Mouse (Mus musculus): Measurements from ENCODE around the gene 3110021N24Rik.
A peak's percentile ranks its signal among the peaks of the same experiment; 100 is the strongest.
"Not testable (repeated sequence)": the region's sequence is repeated elsewhere in the genome, so short reads cannot be mapped to it uniquely, and the experiment has no call there.

The 3110021N24Rik gene

DNA sequence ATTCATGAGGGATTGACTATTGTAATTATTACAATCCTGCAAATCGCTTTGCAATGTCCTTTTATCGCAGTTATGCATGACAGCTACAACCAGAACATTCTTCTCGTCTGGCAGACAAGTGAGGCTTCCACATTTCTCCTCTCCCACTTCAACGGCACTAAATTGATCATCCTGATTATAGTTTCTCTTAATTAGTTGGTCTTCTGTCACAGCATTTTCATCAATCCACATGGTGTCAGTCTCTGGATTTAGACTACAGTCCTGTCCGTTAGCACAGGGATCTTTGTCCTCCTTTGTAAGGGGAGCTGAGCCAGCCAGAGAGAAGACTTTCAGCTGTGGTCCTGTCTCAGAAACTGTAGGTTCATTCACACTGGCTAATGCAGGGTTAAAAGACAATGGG is at the start of gene 3110021N24Rik:
3110021N24Rik (plus strand) TSS at position 301 of the 400 bp plus-strand sequence.
- DNase-seq (ENCODE audit: low spot score), result no peak

DNA sequence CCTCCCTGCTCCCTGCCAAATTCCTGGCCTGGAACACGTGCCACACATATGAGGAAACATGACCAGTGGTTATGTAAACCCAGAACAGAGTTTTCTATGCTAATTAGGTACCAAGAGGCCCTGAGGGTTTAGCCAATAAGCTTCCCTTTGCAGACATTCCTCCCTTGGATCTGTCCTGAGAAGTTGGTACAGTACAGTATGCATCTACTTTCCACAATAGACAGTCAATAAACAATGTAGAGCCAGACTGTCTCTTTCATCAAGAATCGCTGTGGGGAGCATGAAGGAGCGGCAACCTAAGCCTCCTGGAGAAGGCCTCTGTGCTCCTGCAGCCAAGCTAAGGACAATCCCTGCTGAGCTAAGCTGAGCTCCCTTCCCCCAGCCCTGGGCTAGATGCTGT is 33.3 kb upstream of the 3110021N24Rik start:
- DNase-seq (ENCODE audit: low spot score), result no peak

DNA sequence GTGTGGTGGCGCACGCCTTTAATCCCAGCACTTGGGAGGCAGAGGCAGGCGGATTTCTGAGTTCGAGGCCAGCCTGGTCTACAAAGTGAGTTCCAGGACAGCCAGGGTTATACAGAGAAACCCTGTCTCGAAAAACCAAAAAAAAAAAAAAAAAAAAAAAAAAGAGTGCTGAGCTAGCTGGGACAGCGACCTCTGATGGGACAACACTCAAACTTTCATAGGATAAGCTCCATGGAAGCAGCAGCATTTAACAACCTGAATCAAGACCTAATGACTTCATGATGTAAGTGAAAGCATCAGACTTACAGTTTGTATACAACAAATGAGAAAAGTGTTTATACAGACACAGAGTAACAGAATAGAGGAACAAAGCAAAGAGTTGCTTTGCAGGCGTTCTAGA is 32.4 kb upstream of the 3110021N24Rik start:
- DNase-seq (ENCODE audit: low spot score), result not testable (repeated sequence)

DNA sequence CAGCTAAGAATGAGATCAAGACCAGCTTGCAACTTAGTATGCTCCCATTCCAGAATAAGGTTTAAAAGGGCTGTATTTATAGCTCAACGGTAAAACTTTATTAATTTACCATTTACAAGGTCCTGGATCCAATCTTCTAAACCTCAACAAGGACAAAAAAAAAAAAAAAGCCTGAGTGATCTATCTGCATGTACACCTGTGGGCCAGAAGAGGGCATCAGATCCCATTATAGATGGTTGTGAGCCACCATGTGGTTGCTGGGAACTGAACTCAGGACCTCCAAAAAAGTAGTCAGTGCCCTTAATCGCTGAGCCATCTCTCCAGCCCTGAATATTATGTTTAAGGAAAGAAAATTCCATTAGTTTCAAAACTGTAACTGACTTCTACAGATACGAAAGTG is 29.0 kb upstream of the 3110021N24Rik start:
- no peak for DNase-seq (ENCODE audit: low spot score)

DNA sequence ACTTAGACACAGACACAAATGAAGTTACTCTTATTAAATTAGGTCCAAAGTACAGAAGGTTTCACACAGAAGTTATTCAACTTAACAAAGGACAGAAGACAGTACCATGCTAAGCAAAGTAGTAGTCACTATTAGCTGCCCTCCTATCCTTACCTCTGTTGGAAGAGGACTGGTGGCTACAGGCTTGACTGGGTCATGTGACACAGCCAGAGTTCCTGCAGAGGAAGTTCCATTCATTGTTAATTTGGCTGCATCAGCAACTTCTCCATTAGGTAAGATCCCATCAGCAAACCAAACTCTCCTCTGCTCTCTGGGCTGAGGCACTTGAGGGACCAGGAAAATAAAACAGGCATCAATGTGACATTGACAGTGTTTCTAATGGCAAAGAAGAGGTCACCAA is 28.0 kb upstream of the 3110021N24Rik start:
- no peak for DNase-seq (ENCODE audit: low spot score)

DNA sequence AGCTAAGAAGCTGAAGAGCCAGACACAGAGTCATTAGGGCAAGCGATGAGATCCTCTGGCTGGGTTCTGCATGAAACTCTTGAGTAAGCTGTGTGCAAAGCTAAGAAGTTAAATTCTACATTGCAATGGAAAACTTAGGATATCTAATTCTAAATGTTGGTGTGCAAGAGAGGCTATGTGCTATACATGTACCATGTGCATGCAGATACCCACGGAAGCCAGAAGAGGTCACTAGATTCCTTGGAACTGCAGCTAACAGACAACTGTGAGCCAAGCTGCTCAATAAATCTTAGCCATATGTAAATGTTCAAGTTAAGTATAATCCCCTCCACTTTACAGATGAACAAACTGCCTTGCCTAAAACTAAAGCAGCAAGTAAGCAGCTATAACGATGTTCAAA is 22.5 kb upstream of the 3110021N24Rik start:
- peak; percentile 78 for DNase-seq (ENCODE audit: low spot score)

DNA sequence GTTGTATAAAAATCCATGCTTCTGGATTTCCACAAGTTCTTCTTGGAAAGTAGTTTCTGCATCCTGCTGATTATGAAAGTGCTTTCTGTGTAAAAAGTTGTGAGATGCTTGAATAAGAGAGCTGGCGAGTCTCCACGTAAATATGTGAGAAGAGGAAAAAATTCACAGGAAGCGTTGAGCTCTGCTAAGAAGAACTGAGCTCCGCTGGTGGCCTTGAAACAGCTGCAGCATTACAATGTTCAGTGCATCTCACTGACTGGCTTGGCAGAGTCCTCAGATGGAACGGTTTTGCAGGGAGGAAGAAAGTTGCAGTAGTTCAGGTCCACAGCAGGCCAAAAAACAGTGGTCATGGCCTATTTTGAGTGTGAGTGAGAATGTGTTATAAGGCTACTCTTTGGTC is 11.2 kb upstream of the 3110021N24Rik start:
- no peak for DNase-seq (ENCODE audit: low spot score)

DNA sequence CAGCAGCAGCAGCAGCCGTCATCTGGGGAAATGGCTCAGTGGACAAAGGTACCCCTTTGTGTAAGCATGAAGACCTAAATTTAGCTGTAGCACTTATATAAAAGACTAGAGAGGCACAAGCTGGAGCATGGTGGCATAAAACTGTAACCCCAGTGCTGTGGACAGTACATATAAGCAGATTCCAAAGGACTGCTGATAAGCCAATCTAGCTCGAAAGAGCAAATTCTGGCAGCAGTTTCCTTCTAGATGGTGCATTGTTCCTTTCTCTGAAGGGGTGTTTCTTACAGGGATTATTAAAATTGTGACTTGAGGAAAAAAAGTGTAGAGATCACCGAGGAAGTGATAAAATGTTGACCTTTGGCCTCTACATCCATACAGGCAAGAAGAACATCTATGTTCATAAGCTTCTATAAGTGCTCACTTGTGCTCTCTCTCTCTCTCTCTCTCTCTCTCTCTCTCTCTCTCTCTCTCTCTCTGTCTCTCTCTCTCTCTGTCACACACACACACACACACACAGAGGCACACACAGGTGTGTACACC is 1.9 kb downstream of the 3110021N24Rik start:
- no peak for DNase-seq (ENCODE audit: low spot score)

DNA sequence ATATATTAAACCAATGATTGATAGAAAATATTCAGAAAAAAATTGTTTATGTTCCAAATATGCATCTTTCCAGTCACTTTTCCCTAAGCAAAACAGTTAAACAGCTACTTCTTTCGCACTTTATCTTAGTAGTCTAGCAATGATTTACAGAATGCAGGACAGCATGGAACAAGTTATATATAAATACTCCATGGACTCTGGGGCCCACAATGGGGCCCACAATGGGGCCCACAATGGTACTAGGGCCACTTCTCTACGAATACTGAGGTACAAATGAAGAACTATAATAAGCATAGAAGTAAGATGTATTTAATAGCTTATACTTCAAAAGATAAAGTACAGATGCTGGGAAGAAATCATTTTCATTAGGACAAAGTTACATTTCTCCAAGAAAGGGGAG is 4.7 kb downstream of the 3110021N24Rik start:
- no peak for DNase-seq (ENCODE audit: low spot score)

DNA sequence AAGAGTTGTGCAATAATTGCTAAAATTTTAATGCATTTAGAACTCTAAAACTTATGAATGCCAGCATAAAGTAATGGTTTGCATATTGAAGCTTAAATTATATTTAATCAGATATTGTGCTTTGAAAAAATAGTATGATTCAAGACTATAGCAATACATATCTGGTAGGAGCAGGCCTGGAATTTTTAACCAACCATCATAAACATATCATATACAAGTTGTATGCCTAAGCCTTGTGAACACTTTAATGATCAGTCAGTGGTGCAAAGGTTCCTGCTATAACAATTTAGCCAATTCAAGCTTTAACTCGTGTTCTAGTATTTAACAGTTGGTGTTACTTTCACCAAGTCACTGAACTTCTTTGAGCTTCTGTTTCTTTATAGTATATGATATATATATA is 11.0 kb downstream of the 3110021N24Rik start:
- no peak for DNase-seq (ENCODE audit: low spot score)

DNA sequence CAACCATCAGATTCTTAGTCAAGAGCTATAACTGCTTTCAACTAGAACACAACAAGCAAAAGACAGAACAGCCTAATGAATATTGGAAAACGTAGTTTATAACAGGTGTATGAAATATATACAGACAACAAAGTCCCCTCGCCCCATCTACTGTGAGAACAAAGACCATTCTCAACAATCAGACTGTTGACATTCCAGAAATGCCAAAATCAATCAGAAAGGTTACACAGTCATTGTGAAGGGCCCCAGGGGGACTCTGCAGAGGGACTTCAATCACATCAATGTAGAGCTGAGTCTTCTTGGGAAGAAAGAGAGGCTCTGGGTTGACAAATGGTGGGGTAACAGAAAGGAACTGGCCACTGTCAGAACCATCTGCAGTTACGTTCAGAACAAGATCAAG is 12.1 kb downstream of the 3110021N24Rik start:
- DNase-seq (ENCODE audit: low spot score), result no peak

DNA sequence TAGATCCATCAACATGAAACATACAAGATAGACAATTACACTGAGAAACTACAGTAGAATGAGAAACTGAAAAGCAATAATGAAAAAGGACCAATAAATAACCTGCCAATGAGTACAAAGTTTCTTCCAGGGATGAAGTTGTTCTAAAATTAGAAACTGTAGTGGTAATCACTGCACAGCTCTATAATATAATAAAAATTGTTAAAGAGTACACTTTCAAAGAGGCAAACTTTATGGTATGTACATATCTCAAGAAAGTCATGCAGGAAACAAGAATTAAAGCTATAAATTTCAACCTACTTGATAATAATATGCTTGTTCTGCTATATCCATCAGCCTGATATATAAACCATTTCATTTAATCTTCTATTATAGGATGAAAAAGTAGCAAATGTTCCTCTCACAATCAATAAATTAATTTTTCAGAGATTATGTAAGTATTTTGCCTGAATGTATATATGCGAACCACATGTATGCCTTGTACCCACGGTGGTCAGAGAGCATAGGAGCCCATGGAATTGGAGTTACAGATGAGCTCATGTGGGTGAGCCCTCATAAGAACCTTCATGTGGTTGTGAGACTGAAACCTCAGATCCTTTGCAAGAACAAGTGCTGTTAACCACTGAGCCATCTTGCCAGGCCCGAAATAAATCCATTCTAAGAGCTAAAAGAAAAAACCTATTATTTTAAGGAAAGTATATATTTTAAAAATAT is 26.9 kb downstream of the 3110021N24Rik start:
- DNase-seq (ENCODE audit: low spot score), result no peak

DNA sequence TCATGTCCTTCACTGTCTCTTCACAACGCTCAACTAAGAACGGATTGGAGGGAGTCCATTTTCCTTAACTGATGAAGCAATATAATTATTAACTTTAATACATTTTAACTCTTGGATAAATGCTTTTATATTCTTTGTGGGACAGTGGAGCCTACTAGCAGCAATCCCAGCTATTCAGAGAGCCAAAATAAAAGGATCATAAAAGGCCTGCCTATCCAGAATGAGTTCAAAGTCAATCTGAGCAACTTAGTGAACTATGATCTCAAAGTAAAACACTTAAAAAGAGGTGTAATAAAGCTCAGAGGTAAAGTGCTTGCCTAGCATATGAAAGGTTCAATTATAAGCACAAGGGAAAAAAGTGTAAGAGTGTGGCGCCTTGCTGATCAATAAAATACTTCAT is 40.1 kb downstream of the 3110021N24Rik start:
- no peak for DNase-seq (ENCODE audit: low spot score)

DNA sequence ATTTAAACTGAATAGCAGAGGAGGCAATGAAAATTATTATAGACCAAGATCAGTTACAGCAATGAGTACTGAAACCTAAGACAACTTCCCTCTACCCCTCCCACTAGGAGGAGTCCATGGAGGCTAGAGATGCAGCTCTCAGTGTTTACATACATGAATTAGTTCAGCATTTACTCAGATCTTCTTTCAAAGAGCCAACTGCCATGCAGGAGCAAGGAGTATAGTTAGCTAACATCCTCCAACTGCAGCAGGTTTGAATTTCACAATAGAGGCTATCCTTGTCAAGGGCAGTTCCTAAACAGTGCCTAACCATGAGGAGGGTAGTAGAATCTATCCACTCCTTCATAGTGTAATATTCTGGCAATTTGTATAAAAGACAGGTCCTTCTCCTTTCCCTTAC is 49.1 kb downstream of the 3110021N24Rik start:
- no peak for DNase-seq (ENCODE audit: low spot score)

DNA sequence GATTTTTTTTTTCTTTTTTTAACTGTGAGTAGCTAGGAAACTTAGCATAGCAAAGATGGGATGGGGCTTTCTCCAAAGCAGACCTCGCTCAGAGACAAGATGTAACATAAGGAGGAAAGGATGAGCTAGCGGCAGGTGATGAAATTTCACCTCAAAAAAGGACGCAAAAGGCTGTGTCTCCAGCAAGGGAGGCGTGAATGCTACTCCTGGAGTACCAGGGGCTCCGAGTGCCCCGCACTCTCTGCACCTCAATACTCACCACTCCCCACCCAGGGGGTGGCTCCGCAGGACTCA is 60.3 kb downstream of the 3110021N24Rik start:
- DNase-seq (ENCODE audit: low spot score), result peak; percentile 66

DNA sequence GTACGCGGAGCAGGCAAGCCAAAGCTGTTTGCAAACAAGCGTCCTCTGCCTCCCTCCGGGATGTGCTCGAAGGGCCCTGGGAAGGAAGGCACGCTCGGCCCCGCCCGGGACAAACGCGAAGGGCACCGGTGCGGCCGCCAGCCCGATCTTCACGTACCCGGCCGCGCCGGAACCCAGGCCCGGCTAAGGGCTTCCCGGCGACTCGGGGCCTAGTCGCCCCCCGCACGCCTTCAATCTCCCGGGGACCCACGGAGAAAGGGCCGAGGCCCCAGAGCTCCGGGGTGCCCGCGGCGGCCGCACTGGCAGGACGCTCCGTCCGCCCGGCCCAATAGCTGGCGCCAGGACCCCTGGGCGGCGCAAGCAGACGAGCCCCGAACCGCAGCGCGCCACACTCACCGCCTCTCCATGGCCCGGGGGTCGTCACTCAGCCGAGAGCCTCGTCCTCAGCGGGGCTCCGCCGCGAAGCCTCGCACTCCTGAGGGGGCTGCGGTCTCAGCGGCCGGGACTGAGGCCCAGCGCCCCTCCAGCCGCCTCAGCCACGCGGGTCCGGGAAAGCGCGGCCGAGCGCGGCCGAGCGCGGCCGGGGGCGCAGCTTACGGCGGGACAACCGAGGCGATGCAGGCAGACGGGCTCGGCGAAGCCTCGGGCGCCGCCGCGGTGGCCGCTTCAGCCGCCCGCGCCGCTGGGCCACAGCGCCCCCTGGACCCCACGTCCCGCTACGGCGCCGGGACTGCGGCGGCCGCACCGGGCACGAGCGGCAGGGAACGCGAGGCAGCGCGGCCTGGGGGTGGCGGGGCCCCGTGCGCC is 60.8 kb downstream of the 3110021N24Rik start, which contains the start of gene Zfyve9:
Zfyve9 (minus strand) TSS at position 742 of the 807 bp plus-strand sequence.
- peak; percentile 82 for DNase-seq (ENCODE audit: low spot score)

DNA sequence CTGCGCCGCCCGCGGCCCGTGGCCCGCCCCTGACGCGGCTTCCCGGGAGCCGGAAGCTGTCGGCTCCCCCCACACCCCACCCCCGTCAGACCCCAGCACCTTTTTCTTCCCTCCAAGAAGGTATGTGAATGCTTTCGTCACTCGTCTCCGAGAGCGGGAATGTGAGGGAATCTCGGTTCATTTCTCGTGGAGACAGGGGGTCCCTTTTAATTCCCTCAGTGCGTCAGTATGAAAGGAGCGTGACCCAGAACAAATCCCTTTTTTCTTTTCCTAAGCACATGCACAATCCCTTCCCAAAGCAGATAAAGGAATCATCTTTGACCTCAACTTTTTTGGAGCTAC is 61.4 kb downstream of the 3110021N24Rik start:
- DNase-seq (ENCODE audit: low spot score), result peak; percentile 84

DNA sequence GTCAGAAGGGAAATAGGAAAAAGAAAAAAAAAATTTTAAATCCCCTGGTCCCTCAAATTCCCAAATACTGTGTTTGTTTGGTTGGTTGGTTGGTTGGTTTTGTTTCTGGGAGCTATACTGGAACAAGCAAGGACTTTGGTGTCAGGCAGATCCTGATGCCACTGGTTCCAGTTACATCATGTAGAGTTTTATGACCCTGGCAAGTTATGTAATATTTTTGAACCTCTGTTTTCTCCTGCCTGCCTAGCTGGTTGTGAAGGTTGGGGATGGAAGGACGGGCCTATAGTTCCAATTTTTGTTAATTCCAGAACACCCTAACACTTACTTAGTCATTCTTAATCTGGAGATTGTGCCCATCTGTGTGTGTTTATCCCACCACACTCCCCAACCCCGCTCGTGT is 62.1 kb downstream of the 3110021N24Rik start:
- DNase-seq (ENCODE audit: low spot score), result no peak

DNA sequence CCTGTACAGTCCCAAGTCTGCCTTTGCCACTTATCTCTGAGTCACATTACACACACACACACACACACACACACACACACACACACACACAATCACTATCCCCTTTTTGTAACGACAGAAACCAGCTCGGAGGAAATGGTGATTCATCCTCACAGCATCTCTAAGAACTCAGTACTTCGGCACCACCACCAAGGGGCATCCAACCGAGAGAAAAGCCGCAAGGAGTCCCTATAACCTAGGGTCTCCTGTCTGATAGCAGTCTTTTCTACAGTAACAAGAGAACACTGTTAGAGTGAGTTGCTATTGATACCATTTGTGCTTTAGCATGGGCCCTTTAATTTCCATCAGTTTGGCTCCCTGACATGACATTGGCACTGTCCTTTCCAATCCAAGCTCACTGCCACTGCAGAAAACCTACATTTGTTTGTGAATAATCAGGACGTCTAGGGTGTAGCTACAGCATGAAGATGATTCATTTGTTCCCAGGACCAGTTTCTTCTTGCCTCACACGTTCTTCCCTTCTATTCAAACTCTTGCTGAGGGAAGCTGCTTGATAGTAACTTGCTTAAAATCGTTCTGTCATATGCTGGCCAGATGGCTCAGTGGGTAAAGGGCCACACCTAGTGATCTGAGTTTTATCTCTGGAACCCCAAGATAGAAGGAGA is 63.1 kb downstream of the 3110021N24Rik start:
- peak; percentile 21 for DNase-seq (ENCODE audit: low spot score)

DNA sequence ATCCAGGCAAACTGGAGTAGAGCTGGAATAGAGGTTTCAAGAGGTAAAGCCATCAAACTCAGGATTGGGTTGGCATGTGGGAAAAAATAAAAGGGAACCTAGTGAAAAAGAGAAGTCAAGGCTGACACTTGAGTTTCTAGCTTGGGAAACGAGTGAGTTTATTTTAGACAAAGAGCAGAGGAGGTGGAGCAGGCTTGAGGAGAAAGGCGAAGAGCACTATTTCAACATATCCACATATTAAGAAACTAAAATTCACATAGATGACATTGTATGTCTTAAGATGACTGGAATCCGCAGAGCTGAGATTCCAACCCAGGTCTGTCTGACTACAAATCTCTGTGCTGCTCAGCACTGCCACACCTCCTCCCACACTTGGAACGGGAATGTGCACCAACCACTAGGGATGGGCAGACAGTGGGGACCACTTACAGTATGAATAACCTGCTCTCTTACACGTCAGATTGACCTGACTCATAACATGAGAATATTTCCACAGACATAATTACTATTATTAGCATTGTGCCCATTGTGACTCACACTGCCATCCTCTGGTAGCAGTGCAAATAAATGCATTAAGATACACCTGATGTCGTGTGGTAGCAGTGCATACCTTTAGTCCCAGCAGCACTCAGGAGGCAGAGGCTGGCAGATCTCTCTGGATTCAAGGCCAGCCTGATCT is 69.9 kb downstream of the 3110021N24Rik start:
- DNase-seq (ENCODE audit: low spot score), result no peak

DNA sequence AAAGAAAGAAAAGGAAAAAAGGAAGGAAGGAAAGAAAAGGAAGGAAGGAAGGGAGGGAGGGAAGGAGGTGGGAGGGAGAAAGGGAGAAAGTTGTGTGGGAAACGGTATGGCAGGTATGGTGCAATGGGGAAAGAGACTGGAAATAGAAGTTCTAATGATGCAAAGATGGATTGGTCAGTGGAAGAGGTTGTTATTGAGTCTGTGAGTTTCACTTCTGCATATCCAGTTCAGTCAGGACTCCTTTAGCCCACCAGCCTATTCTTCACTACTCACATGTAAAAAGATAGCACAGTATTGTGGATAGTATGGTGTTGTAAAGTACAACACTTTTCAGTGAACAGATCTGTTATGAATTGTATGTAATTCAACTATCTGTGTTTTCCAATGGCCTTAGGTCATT is 71.1 kb downstream of the 3110021N24Rik start:
- no peak for DNase-seq (ENCODE audit: low spot score)

DNA sequence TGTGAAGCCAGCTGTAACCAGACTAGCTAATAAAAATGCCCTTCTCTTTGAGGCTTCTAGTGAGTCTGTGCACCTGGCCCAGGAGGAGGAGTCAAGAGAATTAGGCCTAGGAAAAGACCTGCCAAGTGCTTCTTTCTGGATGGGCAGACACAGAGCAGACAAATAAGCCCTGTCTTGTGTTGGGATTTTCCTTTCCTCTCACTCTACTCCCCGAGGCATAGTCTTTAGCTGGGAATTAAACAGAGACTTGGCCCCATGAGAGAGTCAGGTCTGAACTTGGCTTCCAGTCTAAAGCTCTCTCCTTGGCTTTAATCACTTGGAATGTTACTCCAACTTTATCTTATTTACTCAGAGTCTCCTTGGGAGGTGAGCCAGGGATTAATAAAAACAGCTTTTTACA is 74.5 kb downstream of the 3110021N24Rik start:
- no peak for DNase-seq (ENCODE audit: low spot score)
